Comparison of ENCODE assay signal across 25 mouse cellular contexts in genomic region chr14:123219590-123219989, GRCm38 (mm10).
DNase-seq lines count a peak whose midpoint lies in the region; ATAC-seq and TF ChIP-seq lines count a peak whose summit lies in the region.
"Had no signal": no experiment of that assay in that cellular context is flagged by ENCODE, and none has a peak within 500 bp of the region (broad histone marks: within the 10 kb centered on the region; RNA-seq: fewer than 3 reads in every experiment).

No protein-coding gene starts in this region.

- H3K36me3 ChIP-seq in forebrain, embryonic 15.5 days: no peaks in the 10 kb centered on the region
- H3K36me3 ChIP-seq in forebrain, embryonic 11.5 days (ENCODE audit: control insufficient read depth, insufficient read depth, low read length): no peaks in the 10 kb centered on the region
- H3K36me3 ChIP-seq in forebrain, embryonic 16.5 days (ENCODE audit: control insufficient read depth, insufficient read depth): no peaks in the 10 kb centered on the region
- no peaks in the 10 kb centered on the region for H3K36me3 ChIP-seq in kidney, adult 2 months (ENCODE audit: control insufficient read depth, insufficient read depth, low read length)
- H3K36me3 ChIP-seq: embryonic facial prominence, embryonic 15.5 days; G1E; heart, embryonic 13.5 days; hindbrain, embryonic 12.5 days had no signal

- H3K27me3 ChIP-seq in forebrain, embryonic 15.5 days: no peaks in the 10 kb centered on the region
- no peaks in the 10 kb centered on the region for H3K27me3 ChIP-seq in forebrain, embryonic 11.5 days (ENCODE audit: control insufficient read depth, insufficient read depth, low read length)
- no peaks in the 10 kb centered on the region for H3K27me3 ChIP-seq in forebrain, embryonic 16.5 days (replicated peaks; ENCODE audit: control insufficient read depth, insufficient read depth, low read length)
- H3K27me3 ChIP-seq in kidney, adult 2 months (replicated peaks; ENCODE audit: control insufficient read depth, insufficient read depth, low read length): no peaks in the 10 kb centered on the region
- H3K27me3 ChIP-seq: embryonic facial prominence, embryonic 15.5 days; heart, embryonic 13.5 days; hindbrain, embryonic 12.5 days had no signal

- no peak overlapping the region for H3K4me2 ChIP-seq in forebrain, embryonic 15.5 days (replicated peaks)
- no peak overlapping the region for H3K4me2 ChIP-seq in forebrain, embryonic 11.5 days (ENCODE audit: low read depth, low read length, severe bottlenecking)
- no peak overlapping the region for H3K4me2 ChIP-seq in forebrain, embryonic 16.5 days (ENCODE audit: low read length)
- H3K4me2 ChIP-seq: embryonic facial prominence, embryonic 15.5 days; heart, embryonic 13.5 days; hindbrain, embryonic 12.5 days had no signal

- TF ChIP-seq CTCF in kidney, adult 2 months (conservative IDR thresholded peaks at IDR 0.05; ENCODE audit: insufficient read depth, insufficient read length, low read depth, low read length): no peak

- TF ChIP-seq POLR2A in kidney, adult 2 months (IDR thresholded peaks at IDR 0.05; ENCODE audit: low read depth, low read length): no peak

- ATAC-seq in forebrain, embryonic 15.5 days (replicated peaks): peak; percentile 80
- ATAC-seq in forebrain, embryonic 11.5 days (replicated peaks; ENCODE audit: low FRiP score): no peak
- peak; percentile 93 for ATAC-seq in forebrain, embryonic 16.5 days
- ATAC-seq in granulocyte monocyte progenitor cell, adult 5-6 weeks (replicated peaks; ENCODE audit: poor library complexity, severe bottlenecking): no peak
- ATAC-seq: CD4-positive, CD25-positive, alpha-beta regulatory T cell, adult 4 months; hindbrain, embryonic 16.5 days; inflammation-experienced regulatory T-cells, adult 6 months; intestine, postnatal 0 days had no signal

- no peak overlapping the region for H3K9ac ChIP-seq in forebrain, embryonic 15.5 days (replicated peaks)
- H3K9ac ChIP-seq in forebrain, embryonic 11.5 days (ENCODE audit: low read length): no peak overlapping the region
- H3K9ac ChIP-seq in forebrain, embryonic 16.5 days (replicated peaks; ENCODE audit: low read depth, low read length): no peak overlapping the region
- H3K9ac ChIP-seq: embryonic facial prominence, embryonic 15.5 days; heart, embryonic 13.5 days; hindbrain, embryonic 12.5 days had no signal

- no peak overlapping the region for H3K4me3 ChIP-seq in forebrain, embryonic 15.5 days
- H3K4me3 ChIP-seq in forebrain, embryonic 11.5 days (ENCODE audit: low read depth, low read length): no peak overlapping the region
- no peak overlapping the region for H3K4me3 ChIP-seq in forebrain, embryonic 16.5 days (replicated peaks; ENCODE audit: low read length)
- no peak overlapping the region for H3K4me3 ChIP-seq in kidney, adult 2 months (ENCODE audit: insufficient read depth, low read depth, low read length)
- H3K4me3 ChIP-seq: embryonic facial prominence, embryonic 15.5 days; erythroblast, embryonic 14.5 days; heart, embryonic 13.5 days; hindbrain, embryonic 12.5 days had no signal

- H3K4me1 ChIP-seq in forebrain, embryonic 15.5 days: no peaks in the 10 kb centered on the region
- no peaks in the 10 kb centered on the region for H3K4me1 ChIP-seq in forebrain, embryonic 11.5 days (replicated peaks; ENCODE audit: control insufficient read depth, insufficient read depth, low read length)
- H3K4me1 ChIP-seq in forebrain, embryonic 16.5 days (replicated peaks; ENCODE audit: control insufficient read depth, insufficient read depth, low read length): no peaks in the 10 kb centered on the region
- H3K4me1 ChIP-seq in kidney, adult 2 months (ENCODE audit: control insufficient read depth, insufficient read depth, low read length): no peaks in the 10 kb centered on the region
- H3K4me1 ChIP-seq: embryonic facial prominence, embryonic 15.5 days; heart, embryonic 13.5 days; hindbrain, embryonic 12.5 days had no signal

- 60% methylated on average over 1 of the region's 1 CpGs for WGBS in forebrain, embryonic 15.5 days
- WGBS in forebrain, embryonic 11.5 days: 85% methylated on average over 1 of the region's 1 CpGs
- WGBS in forebrain, embryonic 16.5 days: 53% methylated on average over 1 of the region's 1 CpGs
- 71% methylated on average over 1 of the region's 1 CpGs for WGBS in kidney, adult 2 months

- no peaks in the 10 kb centered on the region for H3K9me3 ChIP-seq in forebrain, embryonic 15.5 days
- no peaks in the 10 kb centered on the region for H3K9me3 ChIP-seq in forebrain, embryonic 11.5 days (ENCODE audit: control insufficient read depth, low read length)
- no peaks in the 10 kb centered on the region for H3K9me3 ChIP-seq in forebrain, embryonic 16.5 days (ENCODE audit: control insufficient read depth, low read length)
- H3K9me3 ChIP-seq: embryonic facial prominence, embryonic 15.5 days; G1E; heart, embryonic 13.5 days; hindbrain, embryonic 12.5 days had no signal

- no peak for DNase-seq in forebrain, embryonic 11.5 days (ENCODE audit: low spot score)
- peak; percentile 46 for DNase-seq in layer of hippocampus, adult 9-11 months
- DNase-seq in layer of hippocampus, adult 11-12 months (ENCODE audit: low spot score): no peak
- no peak for DNase-seq in kidney, adult 2 months
- DNase-seq: adrenal gland, adult 8-10 months; adrenal gland, postnatal 36 days; cerebellum, adult 18-20 months; cerebellum, adult 9-11 months; cerebellum, postnatal 36 days; gastrocnemius, postnatal 14 days; heart, adult 11 months; heart, postnatal 4 days; kidney, adult 9 months had no signal

- no peak overlapping the region for H3K27ac ChIP-seq in forebrain, embryonic 15.5 days (replicated peaks)
- H3K27ac ChIP-seq in forebrain, embryonic 11.5 days (ENCODE audit: low read depth, low read length): no peak overlapping the region
- H3K27ac ChIP-seq in forebrain, embryonic 16.5 days (ENCODE audit: low read length): no peak overlapping the region
- no peak overlapping the region for H3K27ac ChIP-seq in kidney, adult 2 months (ENCODE audit: insufficient read depth, low read depth, low read length)
- H3K27ac ChIP-seq: embryonic facial prominence, embryonic 15.5 days; heart, embryonic 13.5 days; hindbrain, embryonic 12.5 days had no signal

Comparison
In these comparisons a context has a peak if more than half of its experiments do, and no peak if none do; other contexts are left out.
1. ATAC-seq: peak in forebrain, embryonic 15.5 days (single experiment) and forebrain, embryonic 16.5 days (single experiment); none in forebrain, embryonic 11.5 days (single experiment) and granulocyte monocyte progenitor cell, adult 5-6 weeks (single experiment).